Mouse (Mus musculus) stomach, postnatal 0 days (tissue): Measurements from ENCODE around the gene Adcyap1r1.

Experiments used
- CTCF ChIP-seq: IDR thresholded peaks from 2 replicates; pipeline ENCODE4 v1.5.1; 2016; ENCODE audit warnings: antibody characterized with exemption, low read depth, mild to moderate bottlenecking, moderate library complexity
- EP300 ChIP-seq: optimal IDR thresholded peaks from 2 replicates; pipeline ENCODE3; 2016; ENCODE audit warnings: antibody characterized with exemption

DNA sequence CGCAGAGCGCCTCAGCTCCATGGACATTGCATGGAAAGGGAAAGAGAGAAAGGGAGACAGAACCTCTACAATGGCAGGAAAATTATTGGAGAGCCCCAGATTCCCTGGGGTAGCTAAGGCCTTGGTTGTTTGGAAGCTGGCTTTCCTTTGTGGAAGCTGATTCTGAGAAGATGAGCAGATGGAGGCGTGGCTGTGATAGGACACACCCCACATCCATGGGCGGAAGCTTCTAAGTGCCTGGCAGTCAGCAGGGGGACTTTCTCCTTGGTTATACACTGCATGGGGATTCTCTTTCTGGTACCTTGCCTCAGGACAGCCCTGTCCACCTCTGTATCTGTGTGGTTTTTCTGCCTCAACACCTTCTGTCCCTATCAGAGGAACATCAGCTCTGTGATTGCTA lies 33.4 kb downstream of the Adcyap1r1 start:
- TF ChIP-seq EP300 = no peak
- no peak for TF ChIP-seq CTCF
